Mouse (Mus musculus): Measurements from ENCODE around the gene B4galt3.

GRCm38 (mm10) chr1:171257781-171258180, 12.3 kb upstream of the B4galt3 start:
- TF ChIP-seq CTCF (IDR thresholded peaks at IDR 0.05; ENCODE audit: low read depth, low read length) (no peak), POLR2A (IDR thresholded peaks at IDR 0.05; ENCODE audit: extremely low read depth, insufficient read depth, low read length) (no peak)

All from liver, adult 2 months (tissue).